Mouse (Mus musculus): ENCODE measurements around the gene Ets1. TPM values are rescaled to one million over a fixed set of nuclear protein-coding genes. Genes with fewer than 3 reads are reported as not detected.

The Ets1 gene
- total RNA-seq, 2 experiments from 2014 or later = 9.9 to 11.0 TPM

DNA sequence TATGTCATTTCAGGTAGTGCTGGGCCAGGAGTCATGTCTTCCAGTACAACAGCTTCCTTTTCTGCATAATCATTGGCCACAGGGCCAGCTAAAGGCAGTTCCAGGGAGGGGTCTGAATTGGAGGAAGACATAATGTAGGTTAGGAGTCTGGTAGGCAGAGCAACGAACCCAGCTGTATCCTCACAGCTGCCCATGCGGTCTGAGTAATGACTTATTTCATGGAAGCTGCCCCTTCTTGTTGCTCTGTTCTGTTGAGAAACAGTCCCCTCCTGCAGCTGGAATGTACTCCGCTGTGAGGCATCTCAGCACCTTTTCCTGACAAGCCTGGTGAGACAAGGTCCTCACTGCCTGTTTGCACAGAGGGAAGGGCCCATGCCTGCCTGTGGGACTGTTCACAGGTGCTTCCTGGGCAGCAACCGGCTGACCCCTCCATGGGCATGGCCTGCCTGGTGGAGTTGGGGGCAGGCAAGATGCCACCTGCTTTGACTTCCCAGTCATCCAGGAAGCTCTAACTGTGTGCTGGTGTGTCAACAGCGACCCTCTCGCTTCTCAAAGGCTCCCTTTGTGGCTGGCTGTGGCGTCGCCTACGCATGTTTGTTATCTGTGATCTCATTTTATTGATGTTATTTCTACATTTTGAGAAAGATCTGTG lies 69.9 kb downstream of the Ets1 start:
- no peak; the same call in 1 of the 2 replicates for ATAC-seq (replicated peaks; ENCODE audit: low FRiP score, low TSS enrichment, poor library complexity, severe bottlenecking)

DNA sequence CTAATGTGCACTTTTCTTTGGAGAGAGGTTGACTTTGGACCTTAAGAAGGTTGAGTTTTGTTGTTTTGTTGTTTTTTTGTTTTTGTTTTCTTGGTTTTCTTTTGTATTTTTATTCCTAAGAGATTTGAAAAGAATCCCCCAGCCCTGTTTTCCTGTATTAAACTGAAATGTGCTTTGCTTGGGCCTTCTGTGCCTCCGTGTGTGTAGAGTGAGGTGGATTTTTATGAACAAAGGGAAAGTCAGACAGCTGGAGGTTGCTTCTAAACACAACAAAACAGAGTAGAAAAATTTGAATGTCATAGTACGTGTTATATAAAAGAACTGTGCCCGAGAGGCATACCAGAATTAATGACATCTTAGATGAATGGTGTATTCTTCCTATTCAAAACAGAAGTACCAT lies 71.4 kb downstream of the Ets1 start:
- no peak for ATAC-seq (replicated peaks; ENCODE audit: low FRiP score, low TSS enrichment, poor library complexity, severe bottlenecking)

DNA sequence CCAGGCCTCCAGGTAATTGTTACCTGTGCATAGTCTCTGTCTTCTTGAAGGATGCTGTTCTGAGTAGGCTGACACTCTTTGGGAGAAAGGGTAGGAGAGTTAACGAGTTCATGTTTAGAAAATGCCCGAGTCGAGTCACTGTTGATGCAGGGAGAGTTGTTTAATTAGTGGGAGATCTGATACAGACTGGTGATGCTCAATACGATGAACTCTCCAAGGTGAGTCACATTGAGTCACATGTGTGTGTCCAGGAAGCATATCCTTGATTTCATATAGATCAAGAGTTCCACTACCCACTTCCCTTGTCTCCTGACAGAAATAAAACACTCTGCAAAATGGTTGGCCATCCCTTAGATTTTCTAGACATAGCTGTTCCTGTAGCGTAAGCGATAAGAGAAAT lies 72.5 kb downstream of the Ets1 start:
- ATAC-seq (replicated peaks; ENCODE audit: low FRiP score, low TSS enrichment, poor library complexity, severe bottlenecking) = no peak

DNA sequence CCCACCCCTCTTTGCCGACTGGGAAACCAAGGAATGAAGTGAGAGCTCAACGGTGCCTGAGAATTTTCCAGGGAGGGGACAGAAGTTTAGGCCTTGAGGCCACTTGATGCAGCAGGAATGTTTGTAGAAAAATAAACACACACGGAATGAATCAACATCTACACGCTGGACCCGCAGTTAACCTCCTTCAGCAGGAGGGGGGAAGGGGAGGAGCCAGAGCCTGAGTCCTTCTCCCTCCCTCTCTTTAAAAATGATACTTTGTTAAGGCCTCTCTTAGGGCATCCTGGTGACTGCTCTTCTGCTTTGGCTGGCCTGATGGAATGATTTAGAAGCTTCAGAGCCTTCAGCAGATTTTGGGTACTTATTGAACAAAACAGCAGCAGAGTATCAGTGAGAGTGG lies 73.3 kb downstream of the Ets1 start:
- no peak for ATAC-seq (replicated peaks; ENCODE audit: low FRiP score, low TSS enrichment, poor library complexity, severe bottlenecking)

DNA sequence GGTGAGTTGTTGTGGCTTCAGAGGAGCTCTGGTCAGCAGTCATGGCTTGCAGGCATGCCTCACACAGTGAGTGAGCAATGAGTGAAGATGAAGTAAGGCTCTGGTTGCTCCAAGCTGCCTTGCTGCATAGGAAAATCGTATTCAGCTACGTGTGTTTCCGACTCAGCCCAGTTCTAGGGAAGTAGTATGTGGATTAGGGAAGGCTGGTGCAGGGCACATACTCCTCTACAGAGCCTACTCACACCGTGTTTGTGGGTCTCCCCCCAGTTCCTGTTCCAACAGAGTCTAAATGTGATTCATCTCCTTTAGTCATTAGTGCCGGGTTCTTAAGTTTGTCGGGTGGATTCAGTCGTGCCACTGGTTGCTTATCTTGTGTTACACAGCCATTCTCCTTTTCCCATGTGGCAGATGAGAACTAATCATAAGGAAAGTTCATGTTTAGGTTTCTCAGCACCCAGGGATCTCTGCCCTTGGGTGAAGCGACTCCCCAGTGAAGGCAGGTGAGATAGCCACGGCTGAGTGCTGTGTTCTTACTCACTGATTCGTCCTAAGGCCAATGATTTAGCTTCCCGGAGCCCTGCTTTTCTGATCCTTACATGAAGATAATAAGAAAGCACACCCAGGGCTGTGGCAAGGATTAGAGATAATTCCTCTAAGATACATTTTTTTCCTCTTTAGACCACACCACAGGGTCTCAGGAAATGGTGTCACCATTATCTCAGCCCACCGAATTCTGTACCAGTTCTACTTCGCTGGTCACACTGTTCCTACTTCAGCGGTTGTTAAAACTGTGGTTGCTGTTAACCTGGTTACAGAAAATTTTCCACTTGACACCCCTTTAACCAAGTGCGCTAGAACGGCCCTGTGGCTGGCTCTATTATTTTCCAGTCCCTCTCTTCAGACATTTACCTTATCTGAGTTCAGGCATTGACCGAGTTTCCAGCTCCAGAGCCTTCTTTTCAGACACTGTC lies 74.0 kb downstream of the Ets1 start:
- peak; percentile 62 for ATAC-seq (replicated peaks; ENCODE audit: low FRiP score, low TSS enrichment, poor library complexity, severe bottlenecking)

DNA sequence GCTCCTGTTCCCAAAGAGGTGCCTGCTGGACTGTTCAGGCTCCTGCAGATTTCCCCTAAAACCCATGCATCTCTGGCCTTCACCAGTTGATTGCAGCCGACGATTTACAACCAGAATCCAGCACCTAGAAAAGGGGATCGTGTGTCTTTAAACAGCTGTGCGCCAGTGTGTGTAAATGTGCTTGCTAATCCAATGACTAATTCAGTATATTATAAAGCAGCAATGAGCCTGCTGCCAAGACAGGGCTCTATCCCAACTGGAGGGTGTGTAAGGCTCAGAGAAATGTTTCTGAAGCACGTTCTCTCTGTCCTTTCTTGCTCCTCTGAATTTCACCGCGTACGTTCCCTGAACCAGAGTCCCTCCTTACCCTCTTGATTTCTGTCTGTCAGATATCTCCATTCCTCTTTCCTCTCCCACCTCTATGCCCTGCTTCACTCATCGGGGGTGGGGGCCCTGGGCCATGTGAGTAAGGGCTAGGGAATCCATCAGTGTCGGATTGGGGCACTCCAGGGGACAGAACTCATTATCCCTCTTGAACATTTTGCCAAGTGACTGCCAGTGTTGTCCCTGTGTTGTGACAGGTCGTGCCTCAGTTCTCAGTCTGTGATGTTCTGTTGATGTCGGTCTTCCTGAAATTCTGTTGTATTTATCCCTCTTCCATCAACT lies 75.1 kb downstream of the Ets1 start:
- no peak for ATAC-seq (replicated peaks; ENCODE audit: low FRiP score, low TSS enrichment, poor library complexity, severe bottlenecking)

DNA sequence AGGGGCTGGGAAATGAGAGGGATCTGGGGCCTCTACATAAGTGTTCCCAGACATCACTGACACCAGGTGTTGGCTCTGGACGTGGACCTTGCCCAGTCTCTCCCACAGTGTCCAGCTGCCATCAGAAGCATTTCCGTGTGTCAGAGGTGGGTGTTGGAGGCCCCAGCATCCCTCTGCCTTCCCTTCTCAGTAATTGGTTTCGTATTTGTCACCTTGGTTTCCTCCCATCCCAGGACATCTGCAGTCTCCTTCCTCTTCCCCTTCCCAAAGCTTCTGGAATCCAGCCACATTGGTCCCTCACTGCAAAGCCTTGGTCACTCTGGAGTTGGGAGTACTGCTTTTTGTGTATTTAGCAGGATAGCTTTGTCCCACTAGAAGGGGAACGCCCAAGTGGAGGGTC lies 75.7 kb downstream of the Ets1 start:
- no peak for ATAC-seq (replicated peaks; ENCODE audit: low FRiP score, low TSS enrichment, poor library complexity, severe bottlenecking)

DNA sequence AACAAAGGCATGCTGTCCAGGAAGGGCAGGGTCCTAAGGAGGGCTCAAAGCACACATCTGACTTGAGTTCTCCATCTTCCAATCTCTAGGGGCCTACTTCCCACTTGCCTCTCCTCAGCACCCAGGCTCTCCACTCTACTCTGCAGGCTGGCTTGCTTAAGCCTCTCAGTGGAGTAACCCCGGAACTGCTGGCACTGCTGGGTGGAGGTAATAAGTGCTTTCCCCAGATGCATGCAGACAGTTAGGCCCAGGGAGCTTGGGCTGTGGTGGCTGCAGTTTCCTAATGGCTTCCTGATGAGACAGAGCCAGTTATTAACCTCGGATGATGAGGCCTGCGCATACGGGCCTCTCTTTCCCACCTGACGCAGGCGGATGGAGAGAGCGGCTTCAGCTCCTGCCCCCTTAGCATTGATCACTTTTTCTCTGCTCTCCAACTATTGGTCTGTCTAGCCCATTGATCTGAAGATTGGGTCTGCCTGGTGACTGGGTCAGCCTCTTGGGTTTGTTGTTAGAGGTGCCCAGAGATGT lies 76.4 kb downstream of the Ets1 start:
- ATAC-seq (replicated peaks; ENCODE audit: low FRiP score, low TSS enrichment, poor library complexity, severe bottlenecking) = no peak

DNA sequence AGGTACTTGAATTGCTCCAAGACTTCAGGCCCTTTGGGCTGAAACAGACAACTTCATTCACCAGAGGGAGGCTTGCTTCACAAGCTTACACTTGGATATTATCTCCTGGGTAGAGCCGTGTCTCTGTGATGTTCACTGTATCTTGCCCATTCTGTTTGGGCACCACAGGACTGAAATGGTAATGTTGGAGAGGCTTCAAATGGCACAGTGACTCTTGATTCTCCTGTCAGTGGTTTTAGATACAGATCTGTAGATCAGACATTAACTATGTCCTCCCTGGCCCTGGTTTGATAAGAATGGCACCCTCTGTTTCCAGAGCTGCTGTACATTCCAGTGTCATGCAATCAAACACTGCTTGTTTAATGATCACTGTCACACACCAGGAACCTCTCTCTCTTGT lies 77.1 kb downstream of the Ets1 start:
- ATAC-seq (replicated peaks; ENCODE audit: low FRiP score, low TSS enrichment, poor library complexity, severe bottlenecking) = no peak

DNA sequence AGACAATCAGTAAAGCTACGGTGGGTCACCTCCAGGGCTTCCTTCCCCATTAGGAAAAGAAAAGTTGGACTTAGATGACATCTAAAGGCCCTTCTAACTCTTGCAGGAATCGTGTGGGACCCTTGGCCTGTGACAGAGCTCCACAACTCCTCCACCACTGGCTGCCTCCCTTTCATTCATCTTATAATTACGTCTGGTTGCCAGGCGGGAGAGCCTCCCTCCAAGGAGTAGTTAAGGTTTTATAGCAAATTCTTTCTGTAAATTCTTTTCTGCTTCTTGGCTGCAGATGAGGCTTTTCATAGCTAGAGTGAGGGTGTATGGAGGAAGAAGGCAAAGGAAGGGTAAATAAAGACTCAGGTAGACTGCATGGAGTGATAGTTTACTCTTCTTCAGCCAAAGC lies 77.8 kb downstream of the Ets1 start:
- no peak for ATAC-seq (replicated peaks; ENCODE audit: low FRiP score, low TSS enrichment, poor library complexity, severe bottlenecking)

DNA sequence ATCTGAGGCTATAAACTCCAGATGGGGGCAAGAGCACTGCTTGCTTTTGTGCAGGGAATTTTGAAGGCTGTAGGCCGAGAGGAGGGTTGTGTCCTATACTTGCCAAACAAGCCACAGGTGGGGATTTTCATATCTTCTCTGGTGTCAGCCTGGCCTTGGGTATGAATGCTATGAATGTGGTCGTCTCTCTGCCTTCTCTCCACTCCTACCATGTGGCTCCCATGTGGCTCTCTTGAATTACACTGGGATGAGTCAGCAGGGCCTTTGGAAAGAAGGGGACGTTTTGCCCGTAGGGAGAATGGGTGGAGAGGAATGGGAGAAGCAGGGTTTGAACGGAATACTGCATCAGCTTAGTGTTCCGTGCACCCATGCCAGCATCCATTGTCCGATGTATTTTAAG lies 78.5 kb downstream of the Ets1 start:
- ATAC-seq (replicated peaks; ENCODE audit: low FRiP score, low TSS enrichment, poor library complexity, severe bottlenecking) = no peak

DNA sequence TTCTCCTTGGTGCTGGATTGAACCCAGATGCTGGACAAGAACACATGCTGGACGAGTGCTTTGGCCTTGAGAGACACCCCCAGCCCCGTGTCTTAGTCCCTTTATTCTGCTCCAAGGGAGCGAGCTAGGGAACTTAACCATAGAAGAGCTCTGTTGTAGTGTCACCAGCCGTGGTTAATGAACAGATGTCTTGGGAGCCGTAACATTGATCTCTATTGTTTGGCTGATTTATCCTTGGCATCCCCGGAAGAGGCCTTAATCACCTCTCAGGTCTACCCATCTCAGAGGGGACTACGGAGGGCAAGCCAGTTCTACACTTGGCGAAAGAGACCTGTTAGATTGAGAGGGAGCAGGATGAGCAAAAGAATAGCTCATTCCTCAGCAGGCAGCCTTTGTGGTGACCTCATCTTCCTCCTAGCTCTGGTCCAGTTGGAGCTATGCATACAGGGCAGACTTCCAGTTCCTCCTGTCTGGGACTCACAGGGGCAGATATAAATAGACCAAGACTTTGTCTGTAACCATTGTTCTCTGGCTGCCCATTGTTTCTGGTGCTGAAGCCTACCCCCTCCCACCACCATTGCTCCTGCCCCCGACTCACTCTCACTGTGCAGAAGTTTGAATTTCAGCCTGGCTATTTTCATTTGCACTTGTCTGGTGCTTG lies 79.9 kb downstream of the Ets1 start:
- ATAC-seq (replicated peaks; ENCODE audit: low FRiP score, low TSS enrichment, poor library complexity, severe bottlenecking) = no peak

DNA sequence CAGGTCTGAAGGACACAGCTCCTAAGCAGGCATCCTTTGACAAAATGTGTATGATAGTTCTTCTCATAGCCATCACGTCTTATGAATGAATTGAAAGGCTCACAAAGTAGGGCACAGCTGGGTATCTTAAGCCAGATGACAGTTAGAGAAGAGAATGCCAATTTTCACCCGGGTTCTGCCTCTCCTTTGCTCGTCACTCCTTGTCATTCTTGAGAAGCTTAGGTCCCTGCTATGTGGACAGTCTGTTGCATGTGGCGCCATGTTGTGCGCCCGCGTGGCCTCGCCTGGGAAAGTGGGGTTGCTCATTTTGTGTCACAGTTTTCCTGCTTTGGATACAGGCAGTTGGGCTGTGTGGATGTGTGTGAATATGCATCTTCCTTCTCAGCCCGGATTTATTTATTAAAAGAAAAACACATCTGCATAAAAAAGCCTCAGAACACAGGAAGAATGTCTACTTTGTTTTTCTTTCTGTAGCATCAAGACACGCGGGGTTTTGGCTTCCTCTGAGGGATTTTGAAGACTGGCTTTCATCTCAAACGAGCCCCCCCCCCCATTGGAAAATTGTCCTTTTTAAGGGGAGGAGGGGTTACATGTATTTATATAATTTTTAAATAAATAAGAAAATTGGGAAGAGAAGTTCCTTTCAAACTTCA lies 81.4 kb downstream of the Ets1 start:
- no peak for ATAC-seq (replicated peaks; ENCODE audit: low FRiP score, low TSS enrichment, poor library complexity, severe bottlenecking)

DNA sequence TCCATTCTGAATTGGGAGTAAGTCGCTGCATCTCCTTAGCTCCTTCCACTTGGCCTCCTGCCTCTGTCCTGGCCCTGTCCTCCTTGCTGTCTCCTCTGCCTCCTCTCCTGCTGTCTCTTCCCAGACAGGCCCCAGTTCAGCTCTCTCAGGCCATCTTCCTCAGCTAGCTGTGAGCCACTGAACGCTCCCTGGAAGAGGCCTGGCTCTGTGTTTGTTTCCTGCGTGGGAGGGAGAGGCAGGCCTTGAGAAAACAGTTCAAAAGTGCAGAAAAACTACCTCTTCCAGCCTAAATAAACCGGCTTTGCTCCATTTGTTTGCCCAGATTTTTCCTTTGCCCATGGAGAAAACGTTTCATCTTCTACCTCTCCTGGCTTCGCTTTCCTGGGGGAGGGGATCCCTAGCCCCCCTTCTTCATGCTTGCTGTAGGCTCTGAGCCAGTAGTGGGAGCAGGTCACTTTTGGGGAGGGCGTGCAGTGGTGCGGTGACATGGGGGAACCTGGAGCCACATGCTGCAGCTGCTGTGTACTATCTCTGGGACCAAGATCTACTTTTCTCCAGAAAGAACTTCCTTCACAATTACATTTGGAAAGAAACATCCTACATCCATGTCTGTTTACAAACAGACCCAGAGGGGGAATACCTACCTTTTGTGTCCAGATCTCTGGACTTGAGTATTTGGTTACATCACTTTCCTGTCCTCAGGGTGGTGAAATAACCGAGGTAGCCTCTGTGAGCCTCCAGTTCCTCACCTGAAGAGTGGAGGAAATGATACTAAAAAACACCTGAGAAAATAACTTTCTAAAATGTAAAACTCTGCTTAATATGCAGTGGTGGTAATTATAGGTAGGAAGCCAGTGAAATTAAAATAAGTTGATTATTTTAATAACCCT lies 82.2 kb downstream of the Ets1 start:
- no peak for ATAC-seq (replicated peaks; ENCODE audit: low FRiP score, low TSS enrichment, poor library complexity, severe bottlenecking)

DNA sequence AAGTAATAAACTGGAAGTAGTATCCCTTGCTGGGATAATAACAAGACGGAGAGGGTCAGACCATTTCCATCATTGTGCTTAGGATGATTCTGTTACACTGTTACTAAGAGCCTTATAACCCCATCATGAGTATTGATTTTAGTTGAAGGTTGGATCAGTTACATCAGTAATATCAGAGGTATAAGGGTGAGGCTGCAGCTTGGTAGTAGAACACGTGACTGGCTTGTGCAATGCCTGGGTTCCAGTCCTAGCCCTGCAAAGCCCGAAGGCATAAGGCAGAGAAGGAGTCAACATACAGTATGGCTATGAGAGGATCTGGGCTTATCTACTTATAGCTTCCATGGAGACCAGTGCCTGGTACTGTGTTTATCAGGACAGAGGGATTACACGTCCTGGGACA lies 82.8 kb downstream of the Ets1 start:
- no peak for ATAC-seq (replicated peaks; ENCODE audit: low FRiP score, low TSS enrichment, poor library complexity, severe bottlenecking)

DNA sequence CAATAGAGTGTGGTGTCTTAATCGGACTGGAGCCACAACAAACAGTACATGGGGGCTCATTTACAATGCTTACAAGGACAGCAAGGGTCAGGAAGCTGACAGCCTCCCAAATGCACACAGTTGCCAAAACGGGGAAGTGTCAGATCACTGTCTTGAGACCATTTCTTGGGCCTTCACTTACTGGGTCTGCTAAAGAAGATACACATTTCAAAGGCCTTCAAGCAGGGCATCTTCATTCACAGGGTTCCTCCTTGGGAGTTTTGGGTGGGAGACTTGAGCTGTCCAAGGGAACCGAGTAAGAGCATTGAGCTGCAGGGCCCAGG lies 83.9 kb downstream of the Ets1 start:
- no peak for ATAC-seq (replicated peaks; ENCODE audit: low FRiP score, low TSS enrichment, poor library complexity, severe bottlenecking)

DNA sequence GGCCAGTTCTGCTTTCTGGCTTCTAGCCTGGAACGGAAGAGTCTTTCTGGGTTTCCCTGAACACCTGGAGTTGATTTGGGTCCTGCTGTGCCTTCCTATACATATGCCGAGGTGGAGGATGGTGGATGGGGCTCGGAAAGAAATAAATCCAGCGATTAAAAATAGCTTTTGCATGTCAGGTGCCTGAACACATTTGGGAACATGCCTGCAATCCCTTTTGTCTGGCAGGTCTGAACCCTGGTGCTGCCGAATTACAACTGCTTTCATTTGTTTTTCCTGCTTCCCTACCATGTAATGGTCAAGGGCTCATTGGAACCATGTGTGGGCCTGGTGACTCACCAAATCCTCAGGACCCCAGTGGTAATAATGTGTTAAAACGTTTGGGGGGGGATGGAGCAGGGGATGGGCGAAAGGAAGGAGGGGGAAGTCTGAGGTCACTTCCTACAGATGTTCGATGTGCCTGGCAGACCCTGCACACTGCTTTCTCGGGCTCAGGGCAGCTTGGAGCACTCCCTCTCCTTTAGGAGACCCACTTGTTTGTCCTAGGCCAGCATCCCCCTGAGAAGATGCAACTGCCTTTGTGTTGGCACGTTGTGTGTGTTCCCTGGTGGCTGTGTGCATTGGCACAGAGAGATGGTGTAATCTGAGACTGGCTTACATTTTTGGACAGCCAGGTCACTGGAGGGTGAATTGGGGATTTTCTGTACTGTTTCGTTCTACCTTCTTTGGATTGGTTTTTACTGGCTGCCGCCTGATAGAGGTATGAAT lies 84.4 kb downstream of the Ets1 start:
- no peak for ATAC-seq (replicated peaks; ENCODE audit: low FRiP score, low TSS enrichment, poor library complexity, severe bottlenecking)

DNA sequence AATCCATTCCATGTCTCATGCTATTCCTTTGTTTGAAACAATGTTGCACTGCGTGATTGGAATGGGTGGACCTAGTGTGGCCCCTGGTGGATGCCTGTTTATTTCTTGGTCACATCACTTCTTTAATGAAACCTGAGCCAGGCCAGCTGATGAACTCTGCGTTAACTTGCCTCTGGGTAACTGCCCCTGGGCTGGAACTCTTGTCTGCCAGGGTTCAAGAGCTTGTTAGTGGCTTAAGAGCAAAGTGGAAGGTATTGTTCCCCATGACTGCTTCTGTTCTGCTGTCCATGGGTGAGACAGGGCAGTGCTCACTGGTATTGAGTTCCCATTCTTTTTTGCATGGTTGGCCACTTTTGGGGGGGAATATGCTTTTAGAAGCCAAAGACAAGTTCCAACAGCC lies 85.1 kb downstream of the Ets1 start:
- no peak for ATAC-seq (replicated peaks; ENCODE audit: low FRiP score, low TSS enrichment, poor library complexity, severe bottlenecking)

Data from megakaryocyte-erythroid progenitor cell, adult 5-6 weeks (primary cell).